Mouse (Mus musculus) intestine, postnatal 0 days (tissue): ENCODE measurements around the gene Tom1l2. TPM values are rescaled to one million over a fixed set of nuclear protein-coding genes. Genes with fewer than 3 reads are reported as not detected.

ENCODE experiments used
- ATAC-seq: fragments of 200-750 bp; cut with Nextera tagmentation; 2 replicates; pipeline ENCODE4 v1.8.0; 2017; ENCODE audit warnings: mild to moderate bottlenecking, moderate TSS enrichment, moderate library complexity
- H3K27ac ChIP-seq: fragments of 300-500 bp; sonication (generic); 2 replicates; pipeline ENCODE4 v1.5.1; 2014; ENCODE audit warnings: mild to moderate bottlenecking, low read depth, low read length, moderate library complexity
- H3K27me3 ChIP-seq: fragments of 300-500 bp; sonication (generic); replicated peaks from 2 replicates; pipeline ENCODE4 v1.6.1; 2014; ENCODE audit warnings: low read length, mixed read lengths; ENCODE audit not compliant: control insufficient read depth, insufficient read depth
- H3K36me3 ChIP-seq: fragments of 300-500 bp; sonication (generic); 2 replicates; pipeline ENCODE4 v1.6.1; 2014; ENCODE audit warnings: mild to moderate bottlenecking, moderate library complexity; ENCODE audit not compliant: control insufficient read depth, insufficient read depth
- H3K4me1 ChIP-seq: fragments of 300-500 bp; sonication (generic); replicated peaks from 2 replicates; pipeline ENCODE4 v1.6.1; 2014; ENCODE audit warnings: antibody characterized with exemption, low read length, mixed read lengths; ENCODE audit not compliant: control insufficient read depth, insufficient read depth
- H3K4me2 ChIP-seq: fragments of 300-500 bp; sonication (generic); replicated peaks from 2 replicates; pipeline ENCODE4 v1.6.1; 2014; ENCODE audit warnings: low read depth, mild to moderate bottlenecking, moderate library complexity
- H3K4me3 ChIP-seq: fragments of 300-500 bp; sonication (generic); 2 replicates; pipeline ENCODE4 v1.5.1; 2014; ENCODE audit warnings: low read depth, low read length
- H3K9ac ChIP-seq: fragments of 300-500 bp; sonication (generic); 2 replicates; pipeline ENCODE4 v1.6.1; 2014; ENCODE audit warnings: mild to moderate bottlenecking, low read depth, low read length
- H3K9me3 ChIP-seq: fragments of 300-500 bp; sonication (generic); 2 replicates; pipeline ENCODE4 v1.6.1; 2016; ENCODE audit warnings: mixed run types; ENCODE audit not compliant: control insufficient read depth
- CTCF ChIP-seq: sonication (generic); IDR thresholded peaks from 2 replicates; pipeline ENCODE4 v1.5.1; 2016; ENCODE audit warnings: low read depth, mild to moderate bottlenecking, control low read depth, antibody characterized with exemption, moderate library complexity
- WGBS: fragments of 180-500 bp; shearing (Covaris S2); extraction: QIAGEN DNeasy Blood & Tissue Kit; methylation state at CpG from one replicate; pipeline ENCODE4 v1.1.7; 2014; 5-methylcytosine and 5-hydroxymethylcytosine counted together
- polyA plus RNA-seq: library from polyadenylated mRNA; unstranded; fragments of >200 nt; fragmentation: Nextera tagmentation; extraction: Ambion mirVana; gene quantifications from 2 replicates; pipeline ENCODE4 v1.2.1, GENCODE M21; 2015

The Tom1l2 gene
- polyA plus RNA-seq, 1 experiment from 2014 or later: 29.6 TPM

- no peaks in the 10 kb centered on the region for H3K36me3 ChIP-seq
- H3K4me2 ChIP-seq: 0 out of 2 replicates have a peak overlapping the region, but pooled peaks have one; percentile 9
- 15% methylated on average over 8 of the region's 8 CpGs for WGBS
- no peak for TF ChIP-seq CTCF
- H3K27ac ChIP-seq: peak overlapping the region; percentile 21; the same call in 1 of the 2 replicates
- no peaks in the 10 kb centered on the region for H3K27me3 ChIP-seq
- no peak overlapping the region for H3K9ac ChIP-seq
- ATAC-seq: peak; percentile 27; the same call in 1 of the 2 replicates
- H3K4me3 ChIP-seq: no peak overlapping the region
- H3K4me1 ChIP-seq: peaks cover 26% of the 10 kb centered on the region
- no peaks in the 10 kb centered on the region for H3K9me3 ChIP-seq
Measured at GRCm38 (mm10) chr11:60311025-60311854, 41.5 kb downstream of the Tom1l2 start.

GRCm38 (mm10) chr11:60309875-60310274 is 42.8 kb downstream of the Tom1l2 start:
- no peak for ATAC-seq
- Histone ChIP-seq H3K27me3 (no peaks in the 10 kb centered on the region), H3K9ac (no peak overlapping the region), H3K4me3 (no peak overlapping the region), H3K9me3 (no peaks in the 10 kb centered on the region), H3K27ac (no peak overlapping the region), H3K36me3 (no peaks in the 10 kb centered on the region), H3K4me2 (no peak overlapping the region), H3K4me1 (peaks cover 26% of the 10 kb centered on the region)
- TF ChIP-seq CTCF: no peak

GRCm38 (mm10) chr11:60308506-60309116 is 44.1 kb downstream of the Tom1l2 start:
- H3K36me3 ChIP-seq: no peaks in the 10 kb centered on the region
- H3K27ac ChIP-seq: peak overlapping the region; percentile 36; the same call in 1 of the 2 replicates
- H3K4me1 ChIP-seq: peaks cover 26% of the 10 kb centered on the region
- H3K9me3 ChIP-seq: no peaks in the 10 kb centered on the region
- TF ChIP-seq CTCF: no peak
- no peak overlapping the region for H3K9ac ChIP-seq
- H3K4me2 ChIP-seq: 0 out of 2 replicates have a peak overlapping the region, but pooled peaks have one; percentile 9
- no peak; the same call in 1 of the 2 replicates for ATAC-seq
- H3K27me3 ChIP-seq: no peaks in the 10 kb centered on the region
- 24% methylated on average over 12 of the region's 12 CpGs for WGBS
- no peak overlapping the region for H3K4me3 ChIP-seq

- no peak for ATAC-seq
- Histone ChIP-seq H3K4me1 (peaks cover 28% of the 10 kb centered on the region), H3K9ac (no peak overlapping the region), H3K9me3 (no peaks in the 10 kb centered on the region), H3K4me2 (no peak overlapping the region), H3K36me3 (no peaks in the 10 kb centered on the region), H3K4me3 (no peak overlapping the region), H3K27me3 (no peaks in the 10 kb centered on the region), H3K27ac (peak overlapping the region; percentile 36)
- no peak for TF ChIP-seq CTCF
- WGBS: 38% methylated on average over 2 of the region's 2 CpGs
Measured at GRCm38 (mm10) chr11:60308061-60308460, 44.6 kb downstream of the Tom1l2 start.

- no peaks in the 10 kb centered on the region for H3K27me3 ChIP-seq
- peak overlapping the region; percentile 36 for H3K27ac ChIP-seq
- peaks cover 33% of the 10 kb centered on the region for H3K4me1 ChIP-seq
- H3K4me2 ChIP-seq: no peak overlapping the region
- H3K9ac ChIP-seq: no peak overlapping the region
- H3K4me3 ChIP-seq: no peak overlapping the region
- no peaks in the 10 kb centered on the region for H3K36me3 ChIP-seq
- peak; percentile 57 for TF ChIP-seq CTCF
- no peak for ATAC-seq
- WGBS: 52% methylated on average over 2 of the region's 2 CpGs
- H3K9me3 ChIP-seq: no peaks in the 10 kb centered on the region
Measured at GRCm38 (mm10) chr11:60307375-60307825, 45.3 kb downstream of the Tom1l2 start.

GRCm38 (mm10) chr11:60306834-60307233 is 45.9 kb downstream of the Tom1l2 start:
- peak; percentile 71 for TF ChIP-seq CTCF
- Histone ChIP-seq H3K4me3 (no peak overlapping the region), H3K27me3 (no peaks in the 10 kb centered on the region), H3K27ac (0 out of 2 replicates have a peak overlapping the region, but pooled peaks have one; percentile 36), H3K9ac (no peak overlapping the region), H3K36me3 (no peaks in the 10 kb centered on the region), H3K4me1 (peaks cover 35% of the 10 kb centered on the region), H3K4me2 (no peak overlapping the region), H3K9me3 (no peaks in the 10 kb centered on the region)
- WGBS: 74% methylated on average over 4 of the region's 4 CpGs
- ATAC-seq: no peak
